Comparison of ENCODE assay signal across 10 mouse cellular contexts in genomic region chr1:174469736-174470135, GRCm38 (mm10). TPM values are rescaled to one million over a fixed set of nuclear protein-coding genes. Genes with fewer than 3 reads are reported as not detected.
A peak's percentile ranks its signal among the peaks of the same experiment; 100 is the strongest.
DNase-seq lines count a peak whose midpoint lies in the region; ATAC-seq lines count a peak whose summit lies in the region.
"Had no signal": no experiment of that assay in that cellular context is flagged by ENCODE, and none has a peak within 500 bp of the region (broad histone marks: within the 10 kb centered on the region; RNA-seq: fewer than 3 reads in every experiment).

No protein-coding gene starts in this region.

- no peaks in the 10 kb centered on the region for H3K36me3 ChIP-seq in embryonic facial prominence, embryonic 10.5 days (replicated peaks)
- no peaks in the 10 kb centered on the region for H3K36me3 ChIP-seq in hindbrain, embryonic 12.5 days
- H3K36me3 ChIP-seq: liver, embryonic 13.5 days had no signal

- DNase-seq in adrenal gland, adult (ENCODE audit: inconsistent age in 2 of 2, low spot score in 1 of 2): peak; percentile 11 to 71
- no peak for DNase-seq in adrenal gland, adult 8-10 months
- DNase-seq in adrenal gland, postnatal 25 days: peak; percentile 5
- peak; percentile 48 for DNase-seq in embryonic facial prominence, embryonic 10.5 days (ENCODE audit: low spot score)
- DNase-seq in layer of hippocampus, postnatal 10 days (ENCODE audit: low spot score in 2 of 2): peak; percentile 44 to 52
- peak; percentile 30 for DNase-seq in lung, postnatal 36 days
- peak; percentile 17 for DNase-seq in right cerebral cortex, postnatal 25 days
- DNase-seq: liver, embryonic 13.5 days had no signal

- no peak overlapping the region for H3K4me3 ChIP-seq in embryonic facial prominence, embryonic 10.5 days
- H3K4me3 ChIP-seq in hindbrain, embryonic 12.5 days: no peak overlapping the region
- H3K4me3 ChIP-seq: liver, embryonic 13.5 days had no signal

- WGBS in embryonic facial prominence, embryonic 10.5 days: 7% methylated on average over 6 of the region's 6 CpGs
- WGBS in hindbrain, embryonic 12.5 days: 9% methylated on average over 6 of the region's 6 CpGs

- H3K4me2 ChIP-seq in hindbrain, embryonic 12.5 days (replicated peaks): no peak overlapping the region
- H3K4me2 ChIP-seq: liver, embryonic 13.5 days had no signal

- H3K9ac ChIP-seq in hindbrain, embryonic 12.5 days: no peak overlapping the region
- H3K9ac ChIP-seq: liver, embryonic 13.5 days had no signal

- no peaks in the 10 kb centered on the region for H3K4me1 ChIP-seq in embryonic facial prominence, embryonic 10.5 days
- H3K4me1 ChIP-seq in hindbrain, embryonic 12.5 days: no peaks in the 10 kb centered on the region

- H3K27ac ChIP-seq in embryonic facial prominence, embryonic 10.5 days (replicated peaks): no peak overlapping the region
- H3K27ac ChIP-seq in hindbrain, embryonic 12.5 days: no peak overlapping the region
- H3K27ac ChIP-seq: liver, embryonic 13.5 days had no signal

- H3K9me3 ChIP-seq in embryonic facial prominence, embryonic 10.5 days: no peaks in the 10 kb centered on the region
- no peaks in the 10 kb centered on the region for H3K9me3 ChIP-seq in hindbrain, embryonic 12.5 days (replicated peaks)
- H3K9me3 ChIP-seq: liver, embryonic 13.5 days had no signal

- peak; percentile 70 for ATAC-seq in hindbrain, embryonic 12.5 days (ENCODE audit: low FRiP score)

- no peaks in the 10 kb centered on the region for H3K27me3 ChIP-seq in embryonic facial prominence, embryonic 10.5 days (replicated peaks; ENCODE audit: low read depth, poor library complexity, severe bottlenecking)
- H3K27me3 ChIP-seq in hindbrain, embryonic 12.5 days: 0 out of 2 replicates have a peak, but pooled peaks cover 4% of the 10 kb centered on the region
- H3K27me3 ChIP-seq: liver, embryonic 13.5 days had no signal

RNA-seq across cellular contexts. Expression of gene Olfr220, which starts 27.9 kb away (rescaled TPM):
- not detected for total RNA-seq in adrenal gland, adult 8-10 months (2022)
- not detected in 2 replicates for total RNA-seq in adrenal gland, postnatal 25 days (2021)
- polyA plus RNA-seq in embryonic facial prominence, embryonic 10.5 days (2016; fragmentation: Nextera tagmentation; extraction: Ambion mirVana): not detected in 2 replicates
- polyA plus RNA-seq in hindbrain, embryonic 12.5 days (2016; fragmentation: Nextera tagmentation; extraction: Ambion mirVana): not detected in 2 replicates
- total RNA-seq in layer of hippocampus, postnatal 10 days (2021): not detected
- polyA plus RNA-seq: C2C12; liver, embryonic 13.5 days had no signal

RNA-seq across cellular contexts. Expression of gene Fmn2, which starts 31.9 kb away (rescaled TPM):
- total RNA-seq in adrenal gland, adult 8-10 months (2022): 1 to 10 TPM; 5.9 to 6.7 (median 6.5) TPM
- total RNA-seq in adrenal gland, postnatal 25 days (2021): 3.4 and 5.0 TPM in 2 replicates
- 2.4 and 2.5 TPM in 2 replicates for polyA plus RNA-seq in embryonic facial prominence, embryonic 10.5 days (2016; fragmentation: Nextera tagmentation; extraction: Ambion mirVana)
- 7.2 and 8.4 TPM in 2 replicates for polyA plus RNA-seq in hindbrain, embryonic 12.5 days (2016; fragmentation: Nextera tagmentation; extraction: Ambion mirVana)
- 10 to 100 TPM; 45.9 to 52.1 TPM for total RNA-seq in layer of hippocampus, postnatal 10 days (2021)
- polyA plus RNA-seq: C2C12 had no signal

RNA-seq across cellular contexts. Expression of gene Olfr414, which starts 45.9 kb away (rescaled TPM):
- not detected for total RNA-seq in adrenal gland, adult 8-10 months (2022)
- total RNA-seq in adrenal gland, postnatal 25 days (2021): not detected in 2 replicates
- polyA plus RNA-seq in embryonic facial prominence, embryonic 10.5 days (2016; fragmentation: Nextera tagmentation; extraction: Ambion mirVana): not detected in 2 replicates
- not detected in 2 replicates for polyA plus RNA-seq in hindbrain, embryonic 12.5 days (2016; fragmentation: Nextera tagmentation; extraction: Ambion mirVana)
- not detected for total RNA-seq in layer of hippocampus, postnatal 10 days (2021)
- polyA plus RNA-seq: C2C12; liver, embryonic 13.5 days had no signal
